Mouse (Mus musculus) CH12.LX (cell line): ENCODE results near the gene Cox16. TPM values are rescaled to one million over a fixed set of nuclear protein-coding genes. Genes with fewer than 3 reads are reported as not detected.
"Not testable (repeated sequence)": the region's sequence is repeated elsewhere in the genome, so short reads cannot be mapped to it uniquely, and the experiment has no call there.

Experiments used
- DNase-seq: peaks from one replicate; pipeline ENCODE4 v3.0.0-alpha.2; 2013; ENCODE audit errors: extremely low read depth
- H3K27ac ChIP-seq: 2 replicates; pipeline ENCODE4 v1.5.1; 2012; ENCODE audit warnings: low read depth, mild to moderate bottlenecking, control low read depth, moderate library complexity; ENCODE audit not compliant: insufficient read depth
- H3K27me3 ChIP-seq: replicated peaks from 2 replicates; pipeline ENCODE3; 2012; ENCODE audit warnings: inconsistent platforms
- H3K36me3 ChIP-seq, 2 experiments: replicated peaks in 1 of 2; 2 replicates each; pipeline versions ENCODE3 to v1.6.1; 2012; ENCODE audit warnings: inconsistent platforms in 1 of 2, low read length in 1 of 2, mild to moderate bottlenecking in 1 of 2, mixed read lengths in 1 of 2, moderate library complexity in 1 of 2; ENCODE audit not compliant: control insufficient read depth in 1 of 2, insufficient read depth in 1 of 2
- H3K4me1 ChIP-seq, 2 experiments: 2 replicates each; pipeline ENCODE4 v1.6.1; 2012; ENCODE audit warnings: inconsistent platforms in 1 of 2, moderate library complexity in 1 of 2; ENCODE audit not compliant: insufficient read depth in 2 of 2, control insufficient read depth in 1 of 2
- H3K4me2 ChIP-seq: 2 replicates; pipeline ENCODE4 v1.6.1; 2012; ENCODE audit warnings: low read depth, mild to moderate bottlenecking, control low read depth; ENCODE audit not compliant: poor library complexity, insufficient read depth, severe bottlenecking
- H3K4me3 ChIP-seq, 3 experiments: fragments of 150-350 bp in 1 of 3; sonication (generic) in 1 of 3; replicated peaks in 1 of 3; 2 replicates each; pipeline versions ENCODE3 to v1.5.1; 2011 to 2012; ENCODE audit warnings: low read depth in 2 of 3, low read length in 2 of 3, mild to moderate bottlenecking in 2 of 3, moderate library complexity in 2 of 3, control low read depth in 1 of 3, improper control_type of control experiment in 1 of 3, inconsistent platforms in 1 of 3, mixed read lengths in 1 of 3; ENCODE audit not compliant: poor library complexity in 1 of 3
- H3K79me2 ChIP-seq: replicated peaks from 2 replicates; pipeline ENCODE4 v1.6.1; 2012; ENCODE audit warnings: mild to moderate bottlenecking, moderate library complexity; ENCODE audit not compliant: control insufficient read depth, poor library complexity, insufficient read depth, severe bottlenecking; ENCODE audit errors: extremely low read depth
- H3K9ac ChIP-seq: 2 replicates; pipeline ENCODE4 v1.6.1; 2012; ENCODE audit warnings: low read depth, mild to moderate bottlenecking, control low read depth, moderate library complexity; ENCODE audit not compliant: insufficient read depth
- H3K9me3 ChIP-seq: replicated peaks from 2 replicates; pipeline ENCODE3; 2012; ENCODE audit warnings: low read length, inconsistent platforms, mixed read lengths
- BHLHE40 ChIP-seq: IDR thresholded peaks from 2 replicates; pipeline ENCODE4 v1.6.1; 2011; ENCODE audit warnings: mild to moderate bottlenecking, low read depth, low read length, improper control_type of control experiment
- CHD1 ChIP-seq: IDR thresholded peaks from 2 replicates; pipeline ENCODE4 v1.6.1; 2012; ENCODE audit warnings: low read depth, low read length, improper control_type of control experiment, inconsistent platforms
- CTCF ChIP-seq, 2 experiments: IDR thresholded peaks in 1 of 2; conservative IDR thresholded peaks in 1 of 2; 2 replicates each; pipeline ENCODE4 v1.5.1; 2011 to 2012; ENCODE audit warnings: low read depth in 2 of 2, low read length in 2 of 2, improper control_type of control experiment in 1 of 2, inconsistent platforms in 1 of 2, mild to moderate bottlenecking in 1 of 2, moderate library complexity in 1 of 2
- ETS1 ChIP-seq: conservative IDR thresholded peaks from 2 replicates; pipeline ENCODE4 v1.6.1; 2012; ENCODE audit warnings: low read depth, mild to moderate bottlenecking, inconsistent platforms, low read length, improper control_type of control experiment, moderate library complexity
- GABPA ChIP-seq: IDR thresholded peaks from 2 replicates; pipeline ENCODE4 v1.6.1; 2012; ENCODE audit warnings: low read depth, low read length, improper control_type of control experiment, inconsistent platforms; ENCODE audit not compliant: insufficient replicate concordance
- HCFC1 ChIP-seq: IDR thresholded peaks from 2 replicates; pipeline ENCODE4 v1.6.1; 2012; ENCODE audit warnings: low read depth, mild to moderate bottlenecking, inconsistent platforms, low read length, improper control_type of control experiment
- KAT2A ChIP-seq: IDR thresholded peaks from 2 replicates; pipeline ENCODE4 v1.6.1; 2012; ENCODE audit warnings: low read length, improper control_type of control experiment, inconsistent platforms; ENCODE audit not compliant: insufficient replicate concordance
- MAZ ChIP-seq: IDR thresholded peaks from 2 replicates; pipeline ENCODE4 v1.6.1; 2012; ENCODE audit warnings: low read depth, mild to moderate bottlenecking, inconsistent platforms, low read length, improper control_type of control experiment, moderate library complexity
- RCOR1 ChIP-seq: conservative IDR thresholded peaks from 2 replicates; pipeline ENCODE4 v1.6.1; 2012; ENCODE audit warnings: low read depth, mild to moderate bottlenecking, inconsistent platforms, low read length, improper control_type of control experiment
- SIN3A ChIP-seq: IDR thresholded peaks from 2 replicates; pipeline ENCODE4 v1.6.1; 2012; ENCODE audit warnings: low read length, improper control_type of control experiment, inconsistent platforms
- USF1 ChIP-seq: IDR thresholded peaks from 2 replicates; pipeline ENCODE4 v1.6.1; 2014; ENCODE audit warnings: low read depth, mild to moderate bottlenecking, inconsistent platforms, low read length, improper control_type of control experiment
- ZKSCAN1 ChIP-seq: IDR thresholded peaks from 2 replicates; pipeline ENCODE4 v1.6.1; 2012; ENCODE audit warnings: low read depth, inconsistent platforms, low read length, improper control_type of control experiment, borderline replicate concordance
- dilution Hi-C: fragments of 300-500 bp; cut with MboI; formaldehyde crosslinking; loops from 2 replicates; pipeline ENCODE4 v1.14.3; 2020; ENCODE audit warnings: low sequenced_read_pairs; ENCODE audit not compliant: extremely low pct_unique_long_range_greater_than_20kb, extremely low pct_ligation_motif_present
- in situ Hi-C: fragments of 300-500 bp; cut with MboI; formaldehyde crosslinking; loops from 3 replicates; pipeline ENCODE4 v1.14.3; 2019; ENCODE audit warnings: low sequenced_read_pairs, low pct_ligation_motif_present, low pct_unique_long_range_greater_than_20kb, mixed read lengths
- polyA plus RNA-seq: library from polyadenylated mRNA; unstranded; fragments of >175 nt; gene quantifications from 2 replicates; pipeline ENCODE4 v1.2.1, GENCODE M21; 2012; ENCODE audit warnings: low read depth; ENCODE audit not compliant: insufficient read length
- total RNA-seq, 2 experiments: library from RNA; depleted of rRNA; stranded (reverse); fragments of 300-350 nt in 1 of 2; fragments of >200 nt in 1 of 2; gene quantifications; 2 replicates each; pipeline ENCODE4 v1.2.3; 2012 to 2014

Gene Cox16
- total and polyA plus RNA-seq, 3 experiments, result 118 to 321 (median 124) TPM

DNA sequence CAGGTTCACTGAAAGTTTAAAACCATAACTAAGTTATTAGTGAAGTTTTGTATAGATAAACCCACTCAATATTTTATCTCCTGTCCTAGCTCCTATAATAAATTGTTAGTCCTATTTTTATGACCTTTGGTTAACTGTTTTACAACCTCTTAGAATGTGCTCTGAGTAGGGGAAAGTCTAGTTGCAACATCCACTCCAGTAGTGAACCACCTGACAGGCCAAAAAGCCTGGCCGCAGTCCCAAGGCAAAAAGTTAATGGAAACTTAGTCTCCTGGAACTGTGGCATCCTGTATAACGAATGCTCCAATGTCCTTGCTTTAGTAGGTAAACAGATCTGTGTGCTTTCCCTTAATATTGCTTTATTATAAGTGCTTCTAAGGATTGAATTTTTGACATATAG, 50.1 kb downstream of the Cox16 start:
- H3K4me2 ChIP-seq, H3K27ac ChIP-seq, H3K4me1 ChIP-seq, H3K9me3 ChIP-seq, H3K27me3 ChIP-seq, H3K4me3 ChIP-seq, DNase-seq, in situ Hi-C loops, dilution Hi-C loops, H3K9ac ChIP-seq, H3K36me3 ChIP-seq, H3K79me2 ChIP-seq: not testable (repeated sequence)

DNA sequence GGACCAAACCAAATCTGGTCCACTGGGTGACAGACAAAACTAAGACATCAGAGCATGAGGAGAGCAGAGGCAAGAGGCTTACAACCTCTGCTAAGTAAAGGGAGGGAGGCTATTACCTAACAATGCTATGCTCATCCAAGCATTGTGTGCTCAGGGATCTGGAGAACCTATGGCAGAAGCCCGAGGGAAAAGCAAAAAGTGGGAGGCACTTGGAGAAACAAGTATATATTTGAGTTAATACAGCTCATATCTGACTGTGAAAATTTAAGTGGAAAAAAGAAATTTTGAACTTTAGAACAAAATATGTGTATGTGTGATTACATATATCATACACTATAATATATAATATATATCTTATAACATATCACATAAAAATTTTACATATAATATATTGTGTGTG, 63.1 kb downstream of the Cox16 start, which contains the start of gene Adam4:
Adam4 (minus strand) TSS at position 101 of the 400 bp plus-strand sequence.
- dilution Hi-C loops, result no loop called here
- Histone ChIP-seq H3K27me3 (no peaks in the 10 kb centered on the region), H3K4me1 (no peaks in the 10 kb centered on the region), H3K79me2 (no peaks in the 10 kb centered on the region), H3K4me2 (no peak within 1 kb of the TSS), H3K27ac (no peak within 1 kb of the TSS), H3K4me3 (no peak within 1 kb of the TSS), H3K9ac (no peak within 1 kb of the TSS), H3K9me3 (peaks cover 2% of the 10 kb centered on the region), H3K36me3 (peaks cover 0 to 3% of the 10 kb centered on the region in 2 experiments)
- no peak for TF ChIP-seq ZKSCAN1
- in situ Hi-C loops, result loop anchor here (25.0 kb wide), 1 partner anchor 435 kb away; no protein-coding TSS in a partner anchor
- DNase-seq, result no peak

DNA sequence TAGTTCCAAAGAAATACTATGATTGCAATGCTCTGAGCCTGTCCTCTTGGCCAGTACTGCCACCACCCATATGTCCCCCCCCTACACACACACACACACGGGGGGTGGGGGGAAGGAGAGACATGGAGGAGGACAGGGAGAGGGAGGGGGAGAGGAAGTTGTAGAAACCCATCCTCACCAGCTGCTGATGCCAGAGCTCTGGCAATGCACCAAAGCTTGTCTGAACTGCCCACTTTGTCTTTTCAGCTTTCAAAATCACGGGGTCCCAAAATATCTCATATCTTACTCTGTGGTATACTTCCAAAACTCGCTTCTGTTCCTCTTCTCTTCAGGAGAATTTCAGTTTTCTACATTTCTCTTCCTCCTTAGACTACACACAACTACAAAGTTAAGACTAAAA, 71.7 kb downstream of the Cox16 start:
- DNase-seq, result no peak
- Histone ChIP-seq H3K36me3 (peaks cover 0 to 2% of the 10 kb centered on the region in 2 experiments), H3K4me1 (no peaks in the 10 kb centered on the region), H3K79me2 (no peaks in the 10 kb centered on the region), H3K27me3 (no peaks in the 10 kb centered on the region), H3K9ac (no peak overlapping the region), H3K9me3 (no peaks in the 10 kb centered on the region), H3K27ac (no peak overlapping the region), H3K4me3 (no peak overlapping the region), H3K4me2 (no peak overlapping the region)
- dilution Hi-C loops, result no loop called here
- in situ Hi-C loops, result loop anchor here (25.0 kb wide), 1 partner anchor 426 kb away; no protein-coding TSS in a partner anchor
- TF ChIP-seq RCOR1, result no peak
- TF ChIP-seq, all 38 proteins: peak for 0

DNA sequence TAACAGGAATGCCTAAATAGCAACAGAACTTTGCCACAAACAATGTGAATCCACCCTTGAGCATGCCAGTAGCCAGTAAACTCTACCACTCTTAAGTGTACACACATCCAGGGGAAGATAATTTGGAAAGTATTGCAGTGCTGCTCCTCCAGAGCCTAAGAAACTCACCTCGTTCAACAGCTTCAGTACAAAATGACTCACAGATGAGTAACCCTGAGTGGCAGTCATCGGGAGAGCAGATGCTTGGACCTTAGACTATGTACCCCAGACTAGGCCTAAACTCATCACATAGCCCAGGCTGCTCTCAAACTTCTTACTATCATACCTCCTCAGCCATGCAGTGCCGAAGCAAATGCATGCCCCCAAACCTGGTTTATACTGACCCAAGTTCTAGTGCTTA, 76.0 kb downstream of the Cox16 start:
- Histone ChIP-seq H3K79me2 (no peaks in the 10 kb centered on the region), H3K4me3 (no peak overlapping the region), H3K27ac (no peak overlapping the region), H3K36me3 (peaks cover 0 to 9% of the 10 kb centered on the region in 2 experiments), H3K4me1 (no peaks in the 10 kb centered on the region), H3K9me3 (no peaks in the 10 kb centered on the region), H3K27me3 (no peaks in the 10 kb centered on the region), H3K4me2 (no peak overlapping the region), H3K9ac (no peak overlapping the region)
- in situ Hi-C loops (loop anchor here (25.0 kb wide), 1 partner anchor 422 kb away; no protein-coding TSS in a partner anchor), dilution Hi-C loops (no loop called here)
- no peak for DNase-seq
- TF ChIP-seq HCFC1 (no peak), CHD1 (no peak), MAZ (no peak), RCOR1 (no peak), CTCF (conservative IDR thresholded peaks at IDR 0.05 in 1 of 2, IDR thresholded peaks at IDR 0.05 in 1 of 2; ENCODE audit: low read depth in 2 of 2, low read length in 2 of 2) (no peak), GABPA (no peak), BHLHE40 (no peak), USF1 (no peak), ETS1 (no peak), KAT2A (no peak), SIN3A (no peak)
